Mouse (Mus musculus) ES-E14 (cell line): ENCODE results near the gene Patl2. TPM values are rescaled to one million over a fixed set of nuclear protein-coding genes. Genes with fewer than 3 reads are reported as not detected.
A peak's percentile ranks its signal among the peaks of the same experiment; 100 is the strongest.

Experiments
- DNase-seq: peaks from one replicate; pipeline ENCODE4 v3.0.0-alpha.2; 2013; ENCODE audit warnings: low read depth, low spot score
- H3K27ac ChIP-seq: 2 replicates; pipeline ENCODE4 v1.5.1; 2012; ENCODE audit warnings: low read depth, mild to moderate bottlenecking, low read length, moderate library complexity, mixed read lengths; ENCODE audit not compliant: poor library complexity, insufficient read depth, severe bottlenecking
- H3K36me3 ChIP-seq: 2 replicates; pipeline ENCODE4 v1.6.1; 2012; ENCODE audit warnings: mild to moderate bottlenecking, low read length, moderate library complexity, mixed read lengths; ENCODE audit not compliant: control insufficient read depth, poor library complexity, insufficient read depth, severe bottlenecking
- H3K4me1 ChIP-seq, 2 experiments: fragments of 150-350 bp in 1 of 2; sonication (generic) in 1 of 2; 2 replicates each; pipeline ENCODE4 v1.6.1; 2012; ENCODE audit warnings: low read length in 2 of 2, mild to moderate bottlenecking in 1 of 2, mixed read lengths in 1 of 2; ENCODE audit not compliant: control insufficient read depth in 2 of 2, insufficient read depth in 2 of 2, poor library complexity in 1 of 2
- H3K4me3 ChIP-seq, 2 experiments: fragments of 150-350 bp in 1 of 2; sonication (generic) in 1 of 2; 2 replicates each; pipeline ENCODE4 v1.5.1; 2012; ENCODE audit warnings: low read length in 2 of 2, low read depth in 1 of 2, mild to moderate bottlenecking in 1 of 2, mixed read lengths in 1 of 2; ENCODE audit not compliant: insufficient read depth in 1 of 2, poor library complexity in 1 of 2, severe bottlenecking in 1 of 2
- H3K9ac ChIP-seq: 2 replicates; pipeline ENCODE4 v1.6.1; 2012; ENCODE audit warnings: low read depth, mild to moderate bottlenecking, low read length, mixed read lengths; ENCODE audit not compliant: poor library complexity, insufficient read depth, severe bottlenecking
- H3K9me3 ChIP-seq: fragments of 150-350 bp; sonication (generic); 2 replicates; pipeline ENCODE4 v1.6.1; 2012; ENCODE audit warnings: low read depth, mild to moderate bottlenecking, low read length; ENCODE audit not compliant: control insufficient read depth, insufficient read depth
- CHD2 ChIP-seq: IDR thresholded peaks from 2 replicates; pipeline ENCODE4 v1.6.1; 2014; ENCODE audit warnings: mild to moderate bottlenecking, low read depth, low read length, inconsistent platforms
- HCFC1 ChIP-seq: IDR thresholded peaks from 2 replicates; pipeline ENCODE4 v1.6.1; 2012; ENCODE audit warnings: low read length, inconsistent platforms, borderline replicate concordance; ENCODE audit not compliant: insufficient read depth
- MAFK ChIP-seq: IDR thresholded peaks from 2 replicates; pipeline ENCODE4 v1.6.1; 2014; ENCODE audit warnings: mild to moderate bottlenecking, low read depth, low read length, inconsistent platforms; ENCODE audit not compliant: insufficient read depth
- ZC3H11A ChIP-seq: IDR thresholded peaks from 2 replicates; pipeline ENCODE4 v1.6.1; 2012; ENCODE audit warnings: low read depth, mild to moderate bottlenecking, inconsistent platforms, low read length, borderline replicate concordance
- ZNF384 ChIP-seq: IDR thresholded peaks from 2 replicates; pipeline ENCODE4 v1.6.1; 2012; ENCODE audit warnings: low read depth, low read length, inconsistent platforms
- in situ Hi-C, 2 experiments: fragments of 600-800 bp; cut with MboI; formaldehyde crosslinking; loops; one replicate each; pipeline ENCODE4 v1.15.1; 2025; ENCODE audit warnings: low sequenced_read_pairs in 2 of 2, inconsistent platforms in 1 of 2; ENCODE audit not compliant: unreplicated experiment in 2 of 2
- total RNA-seq: library from RNA; depleted of rRNA; stranded (reverse); fragments of 300-350 nt; gene quantifications from 2 replicates; pipeline ENCODE4 v1.2.3, GENCODE M21; 2012

Gene Patl2
- total RNA-seq, 1 experiment, result 1.3 TPM

DNA sequence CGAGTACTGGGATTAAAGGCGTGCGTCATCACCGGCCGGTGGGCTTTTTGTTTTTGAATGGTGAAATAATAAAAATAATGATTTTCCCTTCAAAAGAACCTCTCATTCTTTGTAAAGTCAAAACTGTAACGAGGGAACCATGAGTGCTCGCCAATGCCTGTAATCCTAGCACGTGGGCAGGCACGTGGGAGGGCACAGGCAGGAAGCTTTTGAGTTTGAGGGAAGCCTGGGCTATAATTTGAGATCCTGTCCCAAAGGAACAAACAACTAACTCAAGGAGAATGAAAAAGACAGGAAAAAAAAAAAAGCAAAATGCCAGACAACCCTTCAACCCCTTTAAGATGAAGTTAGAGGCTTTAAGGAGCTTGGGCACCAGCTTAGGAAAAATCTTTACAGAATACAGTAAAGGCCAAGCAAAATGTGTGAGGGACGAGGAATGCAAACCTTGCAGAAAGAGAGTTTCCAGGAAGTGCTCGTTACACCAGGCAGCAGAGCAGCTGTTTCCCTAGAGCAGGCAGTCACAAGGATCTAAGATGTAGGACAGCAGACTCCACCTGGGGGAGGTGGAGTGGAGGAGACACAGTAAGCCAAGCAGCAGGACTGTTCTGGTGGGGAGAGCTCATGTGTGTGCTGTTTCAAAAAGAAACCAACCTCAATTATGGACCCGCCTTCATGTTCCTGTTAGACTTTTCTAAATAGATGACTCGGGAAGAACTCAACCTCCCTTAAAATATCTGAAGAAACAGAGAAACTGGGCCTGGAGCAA, 22.4 kb downstream of the Patl2 start:
- H3K36me3 ChIP-seq, result no peaks in the 10 kb centered on the region
- H3K4me1 ChIP-seq, result peaks cover 0 to 2% of the 10 kb centered on the region in 2 experiments; a peak in 1 of 4 replicates
- no peaks in the 10 kb centered on the region for H3K9me3 ChIP-seq
- no peak overlapping the region for H3K4me3 ChIP-seq
- no peak overlapping the region for H3K9ac ChIP-seq
- H3K27ac ChIP-seq, result no peak overlapping the region
- TF ChIP-seq MAFK, result no peak
- TF ChIP-seq ZNF384, result no peak
- TF ChIP-seq CHD2, result no peak
- TF ChIP-seq ZC3H11A, result no peak
- no peak for TF ChIP-seq HCFC1
- DNase-seq, result no peak
- in situ Hi-C loops, result no loop called here

DNA sequence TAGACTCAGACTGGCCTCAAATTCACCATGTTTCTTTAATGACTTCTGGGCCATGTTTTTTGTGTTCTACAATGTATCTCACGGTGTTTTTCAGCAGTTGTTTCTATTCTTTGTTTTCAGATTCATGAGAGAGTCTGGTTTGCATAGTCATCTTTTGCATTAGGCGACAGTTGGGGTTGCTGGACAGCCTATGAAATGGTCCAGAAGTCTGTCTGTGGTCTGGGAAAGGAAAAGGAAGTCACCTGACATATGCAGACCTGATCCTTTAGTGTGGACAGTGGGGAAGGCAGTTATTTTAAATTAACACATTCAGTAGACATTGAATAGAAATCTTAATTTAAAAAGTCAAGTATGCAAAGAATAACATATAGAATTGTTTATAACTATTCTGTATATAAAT, 23.5 kb downstream of the Patl2 start:
- Histone ChIP-seq H3K9ac (no peak overlapping the region), H3K4me1 (peaks cover 2% of the 10 kb centered on the region in 2 experiments; a peak in 2 of 4 replicates), H3K4me3 (no peak overlapping the region), H3K36me3 (no peaks in the 10 kb centered on the region), H3K27ac (no peak overlapping the region), H3K9me3 (no peaks in the 10 kb centered on the region)
- in situ Hi-C loops, result no loop called here
- TF ChIP-seq ZNF384 (no peak), HCFC1 (no peak), MAFK (no peak), ZC3H11A (no peak), CHD2 (no peak)
- DNase-seq, result no peak

DNA sequence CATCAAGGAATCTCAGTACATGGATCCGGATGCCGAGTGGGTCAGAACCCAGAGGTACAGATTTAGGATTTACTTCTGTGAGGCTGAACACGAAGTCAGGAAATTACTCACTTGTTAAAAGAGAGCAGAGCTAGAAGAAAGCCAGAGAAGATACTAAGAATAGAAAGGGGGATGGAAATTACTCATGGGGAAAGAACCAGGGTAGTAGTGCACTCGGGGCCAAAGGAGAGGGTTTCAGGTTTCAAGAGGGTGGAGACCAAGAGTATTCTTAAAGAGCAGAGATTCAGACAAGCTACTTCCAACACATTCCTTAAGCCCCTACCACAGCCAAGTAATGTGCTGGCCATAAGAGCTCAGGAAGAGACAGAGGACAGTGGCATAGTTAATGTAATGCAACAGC, 24.4 kb downstream of the Patl2 start:
- Histone ChIP-seq H3K36me3 (no peaks in the 10 kb centered on the region), H3K27ac (no peak overlapping the region), H3K4me3 (no peak overlapping the region), H3K9me3 (no peaks in the 10 kb centered on the region), H3K4me1 (peaks cover 2% of the 10 kb centered on the region in 2 experiments; a peak in 2 of 4 replicates), H3K9ac (no peak overlapping the region)
- DNase-seq, result no peak
- TF ChIP-seq HCFC1 (no peak), ZC3H11A (no peak), ZNF384 (no peak), MAFK (no peak), CHD2 (no peak)
- in situ Hi-C loops, result no loop called here

DNA sequence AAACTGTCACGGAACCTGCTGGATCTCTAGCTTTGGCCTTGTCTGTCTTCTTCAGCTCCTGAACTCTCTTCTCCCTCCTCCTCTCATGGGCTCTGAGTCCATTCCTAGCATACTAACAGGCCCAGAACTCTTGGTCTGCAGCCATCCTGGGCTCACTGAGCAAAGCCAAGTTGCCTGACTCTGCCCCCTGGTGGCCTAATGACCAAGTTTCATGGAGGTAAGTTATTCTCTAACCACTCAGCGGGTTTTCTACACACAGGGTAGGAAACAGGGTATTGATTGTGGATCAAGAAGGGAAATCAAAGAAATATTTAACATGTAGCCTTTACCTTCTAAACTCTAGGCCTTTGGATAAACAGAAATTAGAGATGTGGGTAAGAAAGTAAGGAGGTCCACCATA, 25.3 kb downstream of the Patl2 start, which contains the start of gene Trim69:
Trim69 (plus strand) TSS at position 21 of the 400 bp plus-strand sequence.
- H3K27ac ChIP-seq, result no peak within 1 kb of the TSS
- no peaks in the 10 kb centered on the region for H3K36me3 ChIP-seq
- H3K4me1 ChIP-seq, result peaks cover 2% of the 10 kb centered on the region in 2 experiments; a peak in 2 of 4 replicates
- no peak within 1 kb of the TSS for H3K9ac ChIP-seq
- TF ChIP-seq ZC3H11A (0 out of 2 replicates have a peak, but pooled peaks have one; percentile 40), MAFK (0 out of 2 replicates have a peak, but pooled peaks have one; percentile 24), CHD2 (no peak), HCFC1 (no peak), ZNF384 (no peak)
- H3K4me3 ChIP-seq, result no peak within 1 kb of the TSS
- in situ Hi-C loops, result no loop called here
- no peaks in the 10 kb centered on the region for H3K9me3 ChIP-seq
- peak; percentile 78 for DNase-seq
